Mouse (Mus musculus) midbrain, embryonic 10.5 days (tissue): ENCODE data around the gene Il25. TPM values are rescaled to one million over a fixed set of nuclear protein-coding genes. Genes with fewer than 3 reads are reported as not detected.

Source experiments
- DNase-seq: peaks from one replicate; pipeline ENCODE4 v3.0.0-alpha.2; 2017; ENCODE audit warnings: low spot score
- H3K27ac ChIP-seq: fragments of 300-500 bp; sonication (generic); replicated peaks from 2 replicates; pipeline ENCODE4 v1.5.1; 2016; ENCODE audit warnings: mild to moderate bottlenecking
- H3K27me3 ChIP-seq: fragments of 300-500 bp; sonication (generic); 2 replicates; pipeline ENCODE4 v1.6.1; 2016; ENCODE audit warnings: low read depth, mild to moderate bottlenecking; ENCODE audit not compliant: poor library complexity, severe bottlenecking
- H3K36me3 ChIP-seq: fragments of 300-500 bp; sonication (generic); 2 replicates; pipeline ENCODE4 v1.6.1; 2016; ENCODE audit warnings: mild to moderate bottlenecking, moderate library complexity
- H3K4me1 ChIP-seq: fragments of 300-500 bp; sonication (generic); 2 replicates; pipeline ENCODE4 v1.6.1; 2016
- H3K4me3 ChIP-seq: fragments of 300-500 bp; sonication (generic); 2 replicates; pipeline ENCODE4 v1.5.1; 2016; ENCODE audit warnings: mild to moderate bottlenecking, moderate library complexity
- H3K9me3 ChIP-seq: fragments of 300-500 bp; sonication (generic); replicated peaks from 2 replicates; pipeline ENCODE4 v1.6.1; 2016; ENCODE audit warnings: mild to moderate bottlenecking
- WGBS: fragments of 180-500 bp; shearing (Covaris S2); methylation state at CpG from one replicate; pipeline ENCODE4 v1.1.7; 2016; 5-methylcytosine and 5-hydroxymethylcytosine counted together
- polyA plus RNA-seq: library from polyadenylated mRNA; unstranded; fragments of >200 nt; fragmentation: Nextera tagmentation; extraction: Ambion mirVana; gene quantifications from 2 replicates; pipeline ENCODE4 v1.2.1, GENCODE M21; 2016

Il25 gene
- polyA plus RNA-seq, 1 experiment from 2014 or later, result not detected

DNA sequence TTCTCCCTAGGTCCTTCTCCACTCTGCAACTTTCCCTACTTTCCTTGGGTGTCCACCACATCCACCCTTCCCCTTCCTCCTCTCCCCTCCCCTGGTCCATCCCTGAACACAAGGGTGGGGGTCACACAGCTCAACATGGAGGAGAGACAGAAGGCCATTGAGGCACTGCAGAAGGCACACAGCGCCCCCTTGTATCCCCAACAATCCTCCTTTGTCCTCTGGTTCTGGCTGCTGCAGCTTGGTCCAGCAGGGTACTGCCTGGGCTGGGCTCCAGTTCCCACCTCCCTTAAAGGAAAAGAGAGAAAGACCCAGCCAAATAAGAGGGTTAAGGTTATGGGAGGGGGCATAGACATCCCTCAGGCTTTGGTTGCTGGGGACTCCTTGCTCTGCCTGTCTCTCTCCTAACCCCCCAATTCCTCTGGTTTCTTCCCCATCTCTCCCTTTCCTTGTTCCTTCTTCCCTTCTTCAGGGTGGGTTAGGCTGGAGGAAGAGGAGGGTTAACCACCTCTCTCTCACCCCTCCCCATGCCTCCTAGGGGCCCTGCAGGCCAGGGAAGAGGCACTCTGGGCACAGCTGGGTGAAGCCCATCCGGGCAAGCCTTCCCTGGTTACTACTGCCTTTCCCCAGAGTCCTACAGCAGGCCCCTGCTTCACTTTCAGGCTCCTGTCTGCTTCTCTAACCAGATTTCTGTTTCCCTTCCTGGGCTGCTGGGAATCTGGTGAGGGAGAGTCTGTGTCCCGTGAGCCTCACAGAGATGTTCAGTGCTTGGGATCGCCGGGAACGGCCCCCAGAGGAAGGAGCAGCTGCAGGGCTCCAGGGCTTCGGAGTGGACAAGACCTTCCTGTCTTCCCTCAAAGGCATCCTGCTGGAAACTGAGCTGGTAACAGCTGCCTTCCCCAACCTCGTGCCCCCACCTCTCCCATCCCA, 3.7 kb downstream of the Il25 start, which contains the start of gene Cmtm5:
Gene Cmtm5 (plus strand): TSS at position 358 of the 927 bp plus-strand sequence.
- Histone ChIP-seq H3K4me1 (peaks cover 28% of the 10 kb centered on the region), H3K4me3 (no peak within 1 kb of the TSS), H3K36me3 (no peaks in the 10 kb centered on the region), H3K27me3 (no peaks in the 10 kb centered on the region), H3K9me3 (no peaks in the 10 kb centered on the region), H3K27ac (peak within 1 kb of the TSS; percentile 74)
- no peak for DNase-seq
- 50% methylated on average over 8 of the region's 8 CpGs for WGBS

DNA sequence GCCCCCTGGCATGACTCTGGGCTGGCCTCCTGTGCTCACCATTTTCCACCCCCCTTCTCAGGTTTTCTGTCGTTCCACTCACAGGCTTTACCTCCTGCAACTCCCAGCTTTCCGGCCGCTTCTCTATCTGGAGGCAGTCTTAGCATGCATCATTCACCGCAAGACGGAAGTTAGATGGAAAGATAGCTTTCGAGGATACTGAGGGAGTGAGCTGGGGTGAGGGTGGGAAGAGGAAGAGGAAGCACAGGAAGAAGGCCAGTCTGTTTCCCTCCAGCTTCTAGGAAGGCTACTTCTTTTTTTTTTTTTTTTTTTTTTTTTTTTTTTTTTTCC, 4.3 kb downstream of the Il25 start:
- H3K27ac ChIP-seq, result peak overlapping the region; percentile 74
- H3K4me1 ChIP-seq, result peaks cover 22% of the 10 kb centered on the region
- DNase-seq, result no peak
- WGBS, result 72% methylated on average over 6 of the region's 6 CpGs
- H3K36me3 ChIP-seq, result no peaks in the 10 kb centered on the region
- no peak overlapping the region for H3K4me3 ChIP-seq
- H3K9me3 ChIP-seq, result no peaks in the 10 kb centered on the region
- no peaks in the 10 kb centered on the region for H3K27me3 ChIP-seq

DNA sequence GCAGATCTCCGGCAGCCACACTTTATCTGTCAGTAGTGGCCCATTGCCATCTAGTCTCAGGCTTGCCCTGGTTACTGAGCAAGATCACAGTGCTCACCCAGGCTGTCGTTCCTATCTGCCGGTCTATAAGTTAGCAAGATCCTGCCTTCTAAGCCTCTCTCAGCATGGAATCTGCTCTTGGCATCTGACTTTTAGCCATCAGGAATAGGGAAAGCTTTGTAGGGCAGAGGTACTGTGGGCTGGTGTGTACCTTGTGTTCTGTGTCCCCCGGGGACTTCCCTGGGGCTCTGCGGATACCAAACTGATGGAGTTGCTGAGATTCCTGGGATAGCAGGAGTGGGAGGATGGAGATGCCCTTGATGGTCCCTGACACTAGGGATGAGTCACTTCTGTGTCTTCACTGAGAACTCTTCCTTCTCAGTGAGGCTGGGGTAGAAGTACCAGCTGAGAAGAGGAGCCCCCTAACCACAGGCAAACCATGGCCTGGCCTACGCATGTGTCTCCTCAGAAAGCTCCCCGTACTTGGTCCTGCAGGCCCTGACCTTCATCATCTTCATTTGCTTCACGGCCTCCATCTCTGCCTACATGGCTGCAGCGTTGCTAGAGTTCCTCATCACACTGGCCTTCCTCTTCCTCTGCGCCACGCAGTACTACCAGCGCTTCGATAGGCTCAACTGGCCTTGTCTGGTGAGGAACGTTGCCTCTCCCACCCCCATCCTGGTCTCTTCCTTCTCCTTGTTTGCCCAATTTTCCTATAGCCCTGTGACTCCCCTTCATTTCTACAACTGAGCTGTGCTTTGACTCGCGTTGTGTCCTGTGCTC, 5.1 kb downstream of the Il25 start:
- DNase-seq, result no peak
- WGBS, result 91% methylated on average over 16 of the region's 16 CpGs
- H3K36me3 ChIP-seq, result no peaks in the 10 kb centered on the region
- H3K27me3 ChIP-seq, result no peaks in the 10 kb centered on the region
- H3K27ac ChIP-seq, result no peak overlapping the region
- no peaks in the 10 kb centered on the region for H3K9me3 ChIP-seq
- H3K4me1 ChIP-seq, result peaks cover 18% of the 10 kb centered on the region
- no peak overlapping the region for H3K4me3 ChIP-seq

DNA sequence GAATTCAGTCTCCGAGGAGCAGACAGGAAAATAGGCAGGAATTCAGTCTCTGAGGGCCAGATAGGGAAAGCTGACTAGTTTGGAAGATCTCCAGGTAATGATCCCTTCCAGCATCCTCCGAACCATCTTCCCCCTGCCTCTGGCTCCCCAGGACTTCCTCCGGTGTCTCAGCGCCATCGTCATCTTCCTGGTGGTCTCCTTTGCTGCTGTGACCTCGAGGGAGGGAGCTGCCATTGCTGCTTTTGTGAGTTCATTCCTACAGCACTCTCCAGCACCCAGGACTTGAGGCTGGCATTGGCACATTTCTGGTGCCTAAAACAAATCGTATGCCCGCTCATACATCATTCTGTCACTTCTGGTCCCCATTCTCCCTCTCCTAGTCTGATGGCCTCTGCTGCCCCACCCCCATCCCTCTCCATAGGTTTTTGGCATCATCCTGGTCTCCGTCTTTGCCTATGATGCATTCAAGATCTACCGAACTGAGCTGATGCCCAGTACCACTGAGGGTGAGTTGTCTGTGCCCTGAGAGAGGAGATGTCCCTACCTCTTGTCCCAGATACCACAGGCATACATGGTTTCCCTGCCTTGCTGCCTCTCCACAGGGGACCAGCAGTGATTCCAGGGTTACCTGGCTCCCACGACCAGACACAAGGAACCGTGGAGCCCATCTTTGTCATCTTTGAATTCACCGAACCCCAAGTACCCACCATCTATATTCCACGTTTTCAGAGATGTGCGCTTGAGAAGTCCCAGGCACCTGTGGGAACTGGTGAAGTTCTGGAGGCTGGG, 6.1 kb downstream of the Il25 start:
- Histone ChIP-seq H3K9me3 (no peaks in the 10 kb centered on the region), H3K27ac (no peak overlapping the region), H3K4me3 (no peak overlapping the region), H3K4me1 (peaks cover 11% of the 10 kb centered on the region), H3K36me3 (no peaks in the 10 kb centered on the region), H3K27me3 (no peaks in the 10 kb centered on the region)
- WGBS, result 82% methylated on average over 15 of the region's 15 CpGs
- no peak for DNase-seq

DNA sequence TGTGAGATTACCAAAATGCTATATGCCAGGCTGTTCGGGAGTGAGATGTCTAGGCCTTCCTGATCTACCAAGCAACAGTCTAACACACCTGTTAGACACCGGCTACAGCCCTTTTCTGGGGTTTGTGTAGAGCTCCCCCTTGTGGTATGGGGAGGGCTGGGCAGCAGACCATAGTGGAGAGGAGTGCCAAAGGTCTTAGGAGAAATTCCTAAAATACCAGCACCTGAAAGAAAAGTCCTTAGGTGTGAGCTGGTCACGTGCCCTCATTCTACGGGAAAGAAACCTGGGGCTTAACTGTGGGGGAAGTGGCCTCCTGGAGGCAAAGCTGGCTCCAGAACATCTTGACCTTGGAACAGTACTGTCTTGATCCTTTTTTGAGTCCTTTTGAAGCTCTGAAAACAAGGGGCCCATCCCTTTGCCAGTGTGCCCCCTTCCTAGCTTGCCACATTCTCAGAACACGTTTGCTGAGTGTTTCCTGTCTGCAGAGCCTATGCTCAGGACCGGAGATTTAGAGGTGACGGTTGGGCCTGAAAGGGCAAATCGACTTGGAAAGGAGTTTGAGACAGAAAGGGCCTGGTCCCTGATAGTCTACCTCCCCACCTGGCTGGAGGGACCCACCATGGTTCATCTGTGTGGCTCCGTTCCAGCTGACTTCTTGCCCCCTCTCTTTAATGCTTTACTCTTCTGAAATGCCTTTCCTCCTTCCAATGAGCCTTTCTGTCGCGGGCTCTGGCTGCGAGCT, 7.1 kb downstream of the Il25 start:
- Histone ChIP-seq H3K9me3 (no peaks in the 10 kb centered on the region), H3K27ac (0 out of 2 replicates have a peak overlapping the region, but pooled peaks have one; percentile 38), H3K27me3 (no peaks in the 10 kb centered on the region), H3K4me3 (no peak overlapping the region), H3K36me3 (no peaks in the 10 kb centered on the region), H3K4me1 (peaks cover 11% of the 10 kb centered on the region)
- DNase-seq, result peak; percentile 57
- WGBS, result 56% methylated on average over 12 of the region's 12 CpGs

DNA sequence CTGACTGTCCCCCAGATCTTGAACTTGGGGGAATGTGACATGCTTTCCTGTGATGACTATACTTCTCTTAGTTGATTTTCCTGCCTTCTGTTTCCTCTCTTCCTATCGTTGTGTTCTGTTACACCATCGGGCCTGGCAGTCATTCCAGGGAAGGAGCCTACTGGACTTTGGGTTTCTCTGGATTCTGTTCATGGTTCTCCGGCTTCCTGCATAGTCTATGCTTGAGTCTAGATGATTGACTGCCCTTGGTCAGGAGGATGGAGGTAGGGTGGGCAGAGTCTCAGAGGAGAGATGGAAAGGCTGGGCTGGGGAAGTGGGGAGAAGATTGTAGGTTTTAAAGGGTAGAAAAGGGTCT, 7.7 kb downstream of the Il25 start:
- H3K9me3 ChIP-seq, result no peaks in the 10 kb centered on the region
- 85% methylated on average over 3 of the region's 3 CpGs for WGBS

DNA sequence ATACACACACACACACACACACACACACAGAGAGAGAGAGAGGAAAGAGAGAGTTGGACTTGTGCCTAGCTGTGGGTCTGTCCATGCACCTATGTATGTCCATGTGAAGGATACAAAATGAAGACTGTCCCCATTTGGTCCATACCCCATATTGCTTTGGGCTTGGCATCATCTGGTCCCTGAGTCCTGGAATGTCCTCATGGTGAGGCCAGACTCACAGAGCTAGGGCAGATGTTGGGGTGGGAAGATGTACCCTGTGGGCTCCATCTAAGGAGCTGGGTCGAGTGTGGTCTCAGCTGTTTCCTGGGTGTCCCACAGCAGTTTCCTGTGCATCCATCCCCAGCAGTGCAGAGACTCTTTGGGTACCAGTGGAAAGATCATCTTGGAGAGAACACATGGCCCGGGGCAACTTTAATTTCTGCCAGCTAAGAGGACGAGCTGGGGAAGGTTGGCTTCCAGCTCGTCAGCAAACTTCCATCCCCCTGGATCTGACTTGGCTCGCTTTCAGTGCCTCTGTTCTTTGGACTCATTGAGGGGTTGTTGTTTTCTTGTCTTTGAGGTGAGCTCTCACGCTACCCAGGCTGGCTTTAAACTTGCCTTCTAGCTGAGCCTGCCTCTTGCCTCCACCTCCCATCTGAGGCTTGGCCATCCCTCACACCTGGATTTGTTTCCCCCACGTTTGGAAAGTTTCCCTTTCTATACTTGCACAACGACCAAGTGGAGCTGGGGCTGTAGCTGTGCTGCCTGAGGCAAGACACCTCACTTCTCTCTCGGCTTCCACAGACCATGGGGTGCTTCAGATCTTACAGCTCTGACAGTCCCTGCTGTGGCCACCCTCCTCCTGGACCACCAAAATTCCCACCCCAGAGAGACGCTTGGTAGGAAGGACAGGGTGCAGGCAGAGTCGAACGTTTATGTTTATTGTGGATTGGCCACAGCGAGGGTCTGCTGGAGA, 8.8 kb downstream of the Il25 start:
- H3K27ac ChIP-seq, result no peak overlapping the region
- no peaks in the 10 kb centered on the region for H3K9me3 ChIP-seq
- no peaks in the 10 kb centered on the region for H3K36me3 ChIP-seq
- H3K4me1 ChIP-seq, result peaks cover 5% of the 10 kb centered on the region
- H3K27me3 ChIP-seq, result no peaks in the 10 kb centered on the region
- no peak overlapping the region for H3K4me3 ChIP-seq
- DNase-seq, result no peak
- 68% methylated on average over 13 of the region's 13 CpGs for WGBS

More for the DNA sequence above, 7.7 kb downstream of the Il25 start:
- H3K27ac ChIP-seq, result no peak overlapping the region
- H3K4me1 ChIP-seq, result peaks cover 11% of the 10 kb centered on the region
- no peak for DNase-seq
- H3K36me3 ChIP-seq, result no peaks in the 10 kb centered on the region
- H3K27me3 ChIP-seq, result no peaks in the 10 kb centered on the region
- no peak overlapping the region for H3K4me3 ChIP-seq

DNA sequence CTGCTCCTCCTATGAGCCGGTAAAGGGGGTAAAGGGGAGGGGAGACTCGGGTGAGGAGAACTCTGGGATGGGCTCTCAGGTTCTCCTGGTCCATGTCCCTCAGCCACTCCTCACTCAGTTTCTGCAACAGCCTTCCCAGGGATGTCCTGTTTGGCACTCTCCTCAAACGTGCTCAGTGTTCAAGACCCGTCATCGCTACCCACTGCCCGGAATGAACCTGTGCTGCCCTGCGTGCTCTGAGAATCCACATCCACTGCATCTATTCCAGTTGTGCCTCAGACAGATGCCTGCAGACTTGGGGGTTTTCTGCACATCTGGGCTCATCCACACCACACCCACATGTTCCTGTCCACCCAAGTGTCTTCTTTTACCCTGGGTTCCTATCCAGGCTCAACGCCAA, 10.0 kb downstream of the Il25 start:
- H3K4me3 ChIP-seq, result no peak overlapping the region
- WGBS, result 91% methylated on average over 8 of the region's 8 CpGs
- no peak for DNase-seq
- no peaks in the 10 kb centered on the region for H3K27me3 ChIP-seq
- H3K27ac ChIP-seq, result no peak overlapping the region
- no peaks in the 10 kb centered on the region for H3K36me3 ChIP-seq
- H3K9me3 ChIP-seq, result no peaks in the 10 kb centered on the region
- H3K4me1 ChIP-seq, result no peaks in the 10 kb centered on the region

DNA sequence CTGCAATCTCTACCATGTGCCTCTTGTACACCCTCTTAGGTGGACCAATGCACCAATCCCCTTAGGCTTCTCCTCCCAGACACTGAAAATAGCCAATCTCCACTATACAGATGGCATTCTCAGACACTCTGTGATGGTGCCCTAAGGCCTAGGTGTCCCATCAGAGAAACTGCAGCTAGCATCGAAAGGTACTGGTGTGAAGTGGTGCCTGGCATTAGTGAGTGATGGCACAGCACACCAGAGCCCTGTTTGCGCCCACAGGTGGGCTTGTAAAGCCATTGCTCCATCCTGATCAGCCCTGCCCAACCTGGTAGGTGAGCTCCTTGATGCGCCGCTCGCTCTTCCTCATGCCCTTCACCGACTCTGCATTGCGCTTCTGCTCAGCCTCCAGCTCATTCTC, 11.5 kb downstream of the Il25 start:
- Histone ChIP-seq H3K9me3 (no peaks in the 10 kb centered on the region), H3K4me1 (no peaks in the 10 kb centered on the region), H3K27ac (no peak overlapping the region), H3K4me3 (no peak overlapping the region), H3K27me3 (0 out of 2 replicates have a peak, but pooled peaks cover under 1% of the 10 kb centered on the region), H3K36me3 (no peaks in the 10 kb centered on the region)
- DNase-seq, result no peak
- 93% methylated on average over 7 of the region's 7 CpGs for WGBS

DNA sequence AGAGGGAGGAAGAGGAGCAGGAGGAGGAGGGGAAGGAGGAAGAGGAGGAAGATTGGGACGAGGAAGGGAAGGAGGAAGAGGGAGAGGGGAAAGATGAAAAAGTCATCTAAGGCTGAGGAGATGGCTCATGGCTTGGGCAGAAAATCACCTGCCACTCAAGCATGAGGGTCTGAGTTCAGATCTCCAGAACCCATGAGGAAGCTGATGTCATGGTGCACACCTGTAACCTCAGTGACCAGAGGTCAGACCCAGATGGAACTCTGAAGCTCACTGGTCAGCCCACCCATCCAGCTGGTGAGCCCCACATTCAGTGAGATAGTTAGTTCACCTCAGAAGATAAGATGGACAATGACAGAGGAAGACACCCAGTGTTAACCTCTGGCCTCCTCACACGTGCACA, 12.4 kb downstream of the Il25 start:
- DNase-seq, result no peak
- H3K27ac ChIP-seq, result no peak overlapping the region
- 66% methylated on average over 2 of the region's 2 CpGs for WGBS
- H3K4me3 ChIP-seq, result no peak overlapping the region
- H3K36me3 ChIP-seq, result no peaks in the 10 kb centered on the region
- no peaks in the 10 kb centered on the region for H3K9me3 ChIP-seq
- peaks cover 8% of the 10 kb centered on the region; the same call in 1 of the 2 replicates for H3K27me3 ChIP-seq
- no peaks in the 10 kb centered on the region for H3K4me1 ChIP-seq

DNA sequence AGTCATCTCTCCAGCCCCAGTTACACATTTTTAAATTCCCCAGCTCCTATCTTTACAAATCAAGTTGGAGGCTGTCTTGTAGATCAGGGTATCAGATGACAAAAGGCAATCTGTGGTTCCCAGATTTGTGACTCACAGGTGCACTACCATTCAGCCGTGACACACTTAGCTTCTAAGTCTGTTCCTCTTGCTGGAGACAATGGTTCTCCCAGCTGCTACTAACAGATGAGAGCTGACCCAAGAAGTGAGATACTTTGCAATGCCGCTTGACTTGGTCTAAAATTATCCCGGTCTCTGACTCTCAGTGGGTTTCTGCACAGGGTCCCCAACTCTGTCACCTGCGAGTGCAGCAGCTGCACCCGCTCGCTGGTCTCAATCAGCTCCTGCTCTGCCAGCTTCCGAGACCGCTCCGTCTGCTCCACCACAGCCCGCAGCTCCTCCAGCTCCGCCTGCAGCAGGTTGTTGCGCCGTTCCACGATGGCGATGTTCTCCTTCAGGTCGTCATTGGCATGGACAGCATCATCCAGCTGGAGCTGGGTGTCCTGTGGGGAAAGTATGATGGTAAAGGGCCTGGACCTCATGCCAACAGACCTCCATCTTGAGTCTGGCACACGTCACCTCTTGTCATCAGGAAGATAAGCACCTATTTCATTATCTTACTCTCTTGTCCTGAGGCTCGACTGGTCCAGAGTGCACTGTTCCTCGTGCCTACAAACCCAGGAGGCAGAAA, 13.6 kb downstream of the Il25 start:
- Histone ChIP-seq H3K4me3 (no peak overlapping the region), H3K36me3 (no peaks in the 10 kb centered on the region), H3K9me3 (no peaks in the 10 kb centered on the region), H3K27me3 (peaks cover 8% of the 10 kb centered on the region; the same call in 1 of the 2 replicates), H3K27ac (no peak overlapping the region), H3K4me1 (no peaks in the 10 kb centered on the region)
- no peak for DNase-seq
- 86% methylated on average over 19 of the region's 19 CpGs for WGBS
